Mouse (Mus musculus): ENCODE results near the gene Dync1li2.

DNA sequence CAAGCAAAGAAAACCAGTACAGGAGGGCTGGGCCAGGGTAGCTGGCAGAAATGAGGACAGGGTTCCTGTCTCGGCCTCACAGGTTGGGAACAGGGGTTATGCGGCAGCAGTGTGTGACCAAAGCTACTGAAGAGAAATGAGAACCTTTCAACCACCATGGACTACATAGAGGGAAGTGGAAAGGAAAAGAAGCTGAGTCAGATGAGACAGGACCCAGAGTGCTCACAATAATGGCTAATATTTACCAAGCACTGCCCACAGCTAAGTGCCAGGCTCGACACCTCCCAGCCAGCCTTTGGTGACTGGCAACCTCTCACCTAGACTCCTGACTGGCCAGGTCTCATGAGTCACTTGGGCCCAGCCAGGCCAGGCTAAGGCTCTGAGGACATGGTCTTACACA lies 58.9 kb downstream of the Dync1li2 start:
- TF ChIP-seq POLR2A (IDR thresholded peaks at IDR 0.05; ENCODE audit: extremely low read depth, insufficient read depth, low read length) (no peak), CTCF (IDR thresholded peaks at IDR 0.05; ENCODE audit: low read depth, low read length) (no peak)
